Mouse (Mus musculus): ENCODE results near the gene Calcb. TPM values are rescaled to one million over a fixed set of nuclear protein-coding genes. Genes with fewer than 3 reads are reported as not detected.
A peak's percentile ranks its signal among the peaks of the same experiment; 100 is the strongest.
"Not testable (repeated sequence)": the region's sequence is repeated elsewhere in the genome, so short reads cannot be mapped to it uniquely, and the experiment has no call there.

The Calcb gene
- total RNA-seq (2021) = not detected in 2 replicates
- long read RNA-seq, experiment 1 = 0 reads
- long read RNA-seq, experiment 2 = 0 reads

- no peak for DNase-seq
Observed at GRCm38 (mm10) chr7:114718300-114718699, at the start of gene Calcb. Calcb (plus strand) TSS chr7:114718643.

- DNase-seq = no peak
Observed at GRCm38 (mm10) chr7:114671405-114671804, 47.0 kb upstream of the Calcb start.

GRCm38 (mm10) chr7:114672697-114673096 lies 45.7 kb upstream of the Calcb start:
- DNase-seq = no peak

GRCm38 (mm10) chr7:114692339-114692738 lies 26.1 kb upstream of the Calcb start:
- peak; percentile 10 for DNase-seq

- DNase-seq = no peak
Observed at GRCm38 (mm10) chr7:114700871-114701270, 17.6 kb upstream of the Calcb start.

- DNase-seq = no peak
Observed at GRCm38 (mm10) chr7:114706716-114707115, 11.7 kb upstream of the Calcb start.

- DNase-seq = no peak
Observed at GRCm38 (mm10) chr7:114707398-114707797, 11.0 kb upstream of the Calcb start.

GRCm38 (mm10) chr7:114710419-114710818 lies 8.0 kb upstream of the Calcb start:
- DNase-seq = no peak

GRCm38 (mm10) chr7:114712523-114712922 lies 5.9 kb upstream of the Calcb start:
- no peak for DNase-seq

GRCm38 (mm10) chr7:114719381-114720131 lies 1.1 kb downstream of the Calcb start:
- peak; percentile 67 for DNase-seq

GRCm38 (mm10) chr7:114729696-114730095 lies 11.3 kb downstream of the Calcb start:
- not testable (repeated sequence) for DNase-seq

- peak; percentile 64 for DNase-seq
Observed at GRCm38 (mm10) chr7:114731175-114731574, 12.7 kb downstream of the Calcb start.

GRCm38 (mm10) chr7:114731700-114732099 lies 13.3 kb downstream of the Calcb start:
- DNase-seq = not testable (repeated sequence)

GRCm38 (mm10) chr7:114736256-114736655 lies 17.8 kb downstream of the Calcb start:
- DNase-seq = no peak

GRCm38 (mm10) chr7:114738166-114738565 lies 19.7 kb downstream of the Calcb start:
- no peak for DNase-seq

GRCm38 (mm10) chr7:114740360-114741165 lies 22.1 kb downstream of the Calcb start:
- peak; percentile 34 for DNase-seq

- no peak for DNase-seq
Observed at GRCm38 (mm10) chr7:114743022-114743780, 24.8 kb downstream of the Calcb start, which contains the start of gene Insc. Insc (plus strand) TSS chr7:114743694.

GRCm38 (mm10) chr7:114744639-114745245 lies 26.3 kb downstream of the Calcb start:
- DNase-seq = peak; percentile 61

GRCm38 (mm10) chr7:114745481-114746271 lies 27.2 kb downstream of the Calcb start:
- DNase-seq = peak; percentile 37

GRCm38 (mm10) chr7:114747596-114747995 lies 29.2 kb downstream of the Calcb start:
- DNase-seq = no peak

GRCm38 (mm10) chr7:114748239-114748638 lies 29.8 kb downstream of the Calcb start:
- no peak for DNase-seq
